Mouse (Mus musculus): ENCODE measurements around the gene Apc2.

DNA sequence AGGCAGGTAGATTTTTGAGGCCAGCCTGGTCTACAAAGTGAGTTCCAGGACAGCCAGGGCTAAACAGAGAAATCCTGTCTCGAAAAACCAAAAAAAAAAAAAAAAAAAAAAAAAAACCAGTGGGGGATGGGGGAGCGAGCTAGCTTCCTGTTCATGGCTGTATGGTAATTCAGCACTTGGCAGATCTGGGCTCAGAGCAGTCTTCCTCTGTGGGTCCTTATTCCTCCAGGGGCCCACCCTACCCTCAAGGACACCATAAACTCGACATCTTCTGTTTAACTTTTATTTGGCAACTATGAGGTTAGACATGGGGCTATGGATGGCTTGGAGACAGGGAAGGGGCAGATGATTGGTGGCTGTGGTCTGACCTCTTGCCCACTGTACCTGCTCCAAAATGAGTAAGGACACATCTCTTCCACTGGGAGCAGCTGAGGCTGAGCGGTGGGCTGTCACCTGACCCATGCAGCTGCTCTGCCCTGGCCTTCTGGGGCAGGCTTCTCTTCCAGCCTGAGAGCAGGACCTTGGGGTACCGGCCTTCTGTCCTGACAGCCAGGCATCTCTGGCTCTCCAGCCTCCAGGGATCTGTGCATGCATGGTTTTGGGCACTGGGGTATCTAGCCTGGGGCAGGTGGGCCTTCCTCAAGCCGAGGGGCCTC lies 25.4 kb downstream of the Apc2 start:
- TF ChIP-seq POLR2A (IDR thresholded peaks at IDR 0.05; ENCODE audit: borderline replicate concordance, low read depth, low read length), result no peak
- TF ChIP-seq CTCF (IDR thresholded peaks at IDR 0.05; ENCODE audit: low read depth, low read length), result no peak

Data from bone marrow macrophage, adult 2 months (primary cell).